Mouse (Mus musculus): ENCODE data around the gene Fbl. TPM values are rescaled to one million over a fixed set of nuclear protein-coding genes. Genes with fewer than 3 reads are reported as not detected.
A peak's percentile ranks its signal among the peaks of the same experiment; 100 is the strongest.
"Not testable (repeated sequence)": the region's sequence is repeated elsewhere in the genome, so short reads cannot be mapped to it uniquely, and the experiment has no call there.

Fbl gene
- polyA plus RNA-seq, 1 experiment from 2014 or later: 38.6 TPM

DNA sequence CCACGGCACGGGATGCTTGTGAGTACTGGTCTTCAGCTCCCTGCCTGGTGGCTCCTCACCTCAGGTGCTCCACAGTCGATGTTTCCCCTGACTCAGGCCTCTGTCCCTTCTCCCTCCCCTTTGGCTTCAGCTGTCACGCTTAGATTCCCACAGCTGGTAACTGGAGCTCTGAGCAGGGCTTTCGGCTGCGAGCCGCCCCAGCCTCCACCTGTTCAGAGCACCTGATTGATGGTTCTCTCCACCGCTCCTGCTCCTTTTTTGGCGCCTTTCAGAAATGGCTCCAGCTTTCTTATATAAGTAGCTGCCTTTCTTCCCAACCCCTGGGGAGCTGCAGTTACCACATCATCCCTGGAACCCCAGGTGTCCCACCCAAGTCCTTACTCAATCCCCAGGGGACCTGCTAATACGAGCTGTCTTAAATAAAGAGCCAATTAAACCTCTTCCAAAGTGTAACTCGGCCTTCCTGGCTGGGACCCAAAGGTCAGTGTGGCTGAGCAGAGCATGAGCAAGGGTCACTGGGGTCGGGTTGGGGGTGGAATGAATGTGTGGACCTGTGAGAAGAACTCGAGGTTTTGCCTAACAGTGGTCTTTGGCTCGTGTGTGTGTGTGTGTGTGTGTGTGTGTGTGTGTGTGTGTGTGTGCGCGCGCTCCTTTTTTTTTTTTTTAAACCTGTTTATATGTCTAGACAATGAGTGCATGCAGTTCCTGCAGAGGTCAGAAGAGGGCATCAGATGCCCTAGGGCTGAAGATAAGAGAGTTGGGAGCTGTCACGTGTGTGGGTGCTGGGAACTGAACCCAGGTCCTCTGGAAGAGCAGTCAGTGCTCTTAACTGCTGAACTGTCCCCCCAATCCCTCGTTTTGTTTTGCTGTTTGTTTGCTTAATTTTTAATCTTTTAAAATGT lies 33.9 kb downstream of the Fbl start:
- no peaks in the 10 kb centered on the region for H3K4me1 ChIP-seq (ENCODE audit: control insufficient read depth, insufficient read depth, low read length)
- no peaks in the 10 kb centered on the region for H3K36me3 ChIP-seq (ENCODE audit: control insufficient read depth, insufficient read depth, low read length)
- H3K4me2 ChIP-seq (ENCODE audit: low read depth): no peak overlapping the region
- no peak for ATAC-seq (ENCODE audit: insufficient read depth, low FRiP score, low TSS enrichment)
- H3K9me3 ChIP-seq (ENCODE audit: control insufficient read depth, low read length): no peaks in the 10 kb centered on the region
- DNase-seq (ENCODE audit: low spot score): no peak
- H3K4me3 ChIP-seq (ENCODE audit: low read depth, low read length): no peak overlapping the region
- H3K9ac ChIP-seq (ENCODE audit: low read length): no peak overlapping the region
- WGBS: 52% methylated on average over 16 of the region's 19 CpGs
- H3K27ac ChIP-seq (ENCODE audit: low read depth, low read length): no peak overlapping the region
- H3K27me3 ChIP-seq (ENCODE audit: control insufficient read depth, insufficient read depth, low read length): no peaks in the 10 kb centered on the region

DNA sequence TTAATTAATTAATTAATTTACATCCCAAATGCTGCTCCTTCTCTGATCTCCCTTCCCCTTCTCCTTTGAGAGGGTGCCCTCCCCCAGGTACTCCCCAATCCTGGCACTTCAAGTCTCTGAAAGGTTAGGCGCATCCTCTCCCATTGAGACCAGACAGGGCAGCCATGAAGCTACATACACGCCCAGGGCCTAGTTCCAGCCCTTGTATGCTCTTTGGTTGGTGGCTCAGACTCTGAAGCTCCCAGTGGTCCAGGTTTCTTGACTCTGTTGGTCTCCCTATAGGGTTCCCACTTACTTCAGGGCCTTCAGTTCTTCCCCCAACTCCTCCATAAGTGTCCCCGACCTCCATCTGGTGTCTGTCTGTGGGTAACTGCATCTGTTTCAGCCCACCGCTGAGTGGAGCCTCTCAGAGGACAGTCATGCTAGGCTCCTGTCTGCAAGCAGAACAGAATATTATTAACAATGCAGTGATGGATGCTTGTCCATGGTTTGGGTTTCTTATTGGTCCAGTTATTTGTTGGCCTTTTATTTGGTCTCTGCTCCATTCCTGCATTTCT lies 36.6 kb downstream of the Fbl start:
- Histone ChIP-seq H3K36me3 (ENCODE audit: control insufficient read depth, insufficient read depth, low read length) (no peaks in the 10 kb centered on the region), H3K27ac (ENCODE audit: low read depth, low read length) (no peak overlapping the region), H3K9me3 (ENCODE audit: control insufficient read depth, low read length) (no peaks in the 10 kb centered on the region), H3K4me2 (ENCODE audit: low read depth) (no peak overlapping the region), H3K4me3 (ENCODE audit: low read depth, low read length) (no peak overlapping the region), H3K27me3 (ENCODE audit: control insufficient read depth, insufficient read depth, low read length) (no peaks in the 10 kb centered on the region), H3K9ac (ENCODE audit: low read length) (no peak overlapping the region), H3K4me1 (ENCODE audit: control insufficient read depth, insufficient read depth, low read length) (no peaks in the 10 kb centered on the region)
- no peak for DNase-seq (ENCODE audit: low spot score)
- 70% methylated on average over 4 of the region's 4 CpGs for WGBS
- no peak for ATAC-seq (ENCODE audit: insufficient read depth, low FRiP score, low TSS enrichment)

DNA sequence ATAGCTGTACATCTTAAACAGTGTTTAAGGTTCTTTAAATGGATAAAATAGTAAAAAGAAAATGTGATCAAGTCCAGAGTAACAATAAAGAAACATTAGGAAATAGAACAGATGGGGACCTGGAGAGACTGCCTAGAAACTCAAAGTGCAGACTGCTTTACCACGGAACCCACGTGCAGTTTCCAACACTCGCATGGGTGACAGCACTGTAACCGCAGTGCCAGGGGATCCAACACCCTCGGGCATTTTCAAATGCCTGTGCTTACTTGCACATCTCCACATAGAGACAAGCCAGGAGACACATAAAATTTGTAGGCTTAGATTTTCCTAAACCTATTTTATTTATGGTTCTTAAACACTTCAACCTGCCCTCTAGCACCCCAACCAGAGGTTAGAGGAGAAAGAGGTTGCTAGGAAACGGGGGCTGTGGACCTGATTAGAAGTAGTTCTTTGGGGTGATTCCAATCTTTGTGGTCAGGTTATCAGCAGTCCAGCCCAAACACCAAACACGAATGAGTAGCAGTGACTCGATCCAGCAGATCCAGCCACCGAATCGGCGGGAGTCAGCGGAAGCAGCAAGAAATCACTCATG lies 39.0 kb downstream of the Fbl start:
- H3K9me3 ChIP-seq (ENCODE audit: control insufficient read depth, low read length): no peaks in the 10 kb centered on the region
- H3K4me3 ChIP-seq (ENCODE audit: low read depth, low read length): peak overlapping the region; percentile 15; the same call in 1 of the 2 replicates
- DNase-seq (ENCODE audit: low spot score): no peak
- no peak overlapping the region for H3K27ac ChIP-seq (ENCODE audit: low read depth, low read length)
- no peaks in the 10 kb centered on the region for H3K4me1 ChIP-seq (ENCODE audit: control insufficient read depth, insufficient read depth, low read length)
- peak overlapping the region; percentile 39 for H3K4me2 ChIP-seq (ENCODE audit: low read depth)
- no peak for ATAC-seq (ENCODE audit: insufficient read depth, low FRiP score, low TSS enrichment)
- H3K27me3 ChIP-seq (ENCODE audit: control insufficient read depth, insufficient read depth, low read length): no peaks in the 10 kb centered on the region
- H3K36me3 ChIP-seq (ENCODE audit: control insufficient read depth, insufficient read depth, low read length): no peaks in the 10 kb centered on the region
- peak overlapping the region; percentile 48 for H3K9ac ChIP-seq (ENCODE audit: low read length)
- 50% methylated on average over 12 of the region's 12 CpGs for WGBS

DNA sequence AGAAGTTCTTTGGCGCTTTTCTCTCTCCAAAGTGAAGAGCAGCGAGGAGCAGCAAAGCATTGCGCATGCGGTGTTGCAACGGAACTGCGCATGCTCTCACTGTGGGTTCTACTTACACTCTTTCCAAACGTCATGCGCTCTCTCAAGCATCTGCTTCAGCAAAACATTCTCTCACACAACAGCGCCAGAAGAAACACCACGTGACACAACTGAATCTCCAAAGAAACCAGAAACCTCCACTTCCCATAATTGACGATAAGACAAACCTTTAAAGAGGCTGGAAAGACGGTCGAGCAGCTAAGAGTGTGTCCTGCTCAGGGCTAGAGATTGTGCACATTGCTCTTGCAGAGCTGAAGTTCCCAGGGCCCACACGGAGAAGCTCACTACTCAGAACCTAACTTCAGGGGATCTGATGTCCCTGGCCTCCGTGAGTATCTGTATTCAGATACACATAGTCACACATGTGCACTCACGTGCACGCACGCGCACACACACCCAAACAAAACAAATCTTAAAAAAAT lies 39.5 kb downstream of the Fbl start:
- ATAC-seq (ENCODE audit: insufficient read depth, low FRiP score, low TSS enrichment): no peak
- H3K9me3 ChIP-seq (ENCODE audit: control insufficient read depth, low read length): no peaks in the 10 kb centered on the region
- 56% methylated on average over 19 of the region's 19 CpGs for WGBS

DNA sequence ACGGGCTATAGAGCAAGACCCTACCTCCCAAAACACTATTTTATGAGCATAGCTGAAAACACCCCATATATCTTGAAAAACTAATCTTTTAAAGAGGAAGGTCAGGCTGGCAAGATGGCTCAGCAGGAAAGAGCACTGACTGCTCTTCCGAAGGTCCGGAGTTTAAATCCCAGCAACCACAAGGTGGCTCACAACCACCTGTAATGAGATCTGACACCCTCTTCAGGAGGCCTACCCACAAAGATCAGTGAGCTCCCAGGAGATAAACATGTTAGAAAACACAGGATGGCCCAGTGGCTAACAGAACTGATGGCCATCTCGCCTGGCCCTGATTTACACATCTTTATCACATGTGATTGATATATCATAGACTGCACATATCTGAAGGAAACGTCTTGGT lies 41.2 kb downstream of the Fbl start:
- DNase-seq (ENCODE audit: low spot score): no peak
- 53% methylated on average over 5 of the region's 5 CpGs for WGBS
- H3K9me3 ChIP-seq (ENCODE audit: control insufficient read depth, low read length): no peaks in the 10 kb centered on the region
- H3K4me2 ChIP-seq (ENCODE audit: low read depth): no peak overlapping the region
- no peak overlapping the region for H3K4me3 ChIP-seq (ENCODE audit: low read depth, low read length)
- H3K4me1 ChIP-seq (ENCODE audit: control insufficient read depth, insufficient read depth, low read length): no peaks in the 10 kb centered on the region
- ATAC-seq (ENCODE audit: insufficient read depth, low FRiP score, low TSS enrichment): no peak
- H3K27ac ChIP-seq (ENCODE audit: low read depth, low read length): no peak overlapping the region
- no peaks in the 10 kb centered on the region for H3K27me3 ChIP-seq (ENCODE audit: control insufficient read depth, insufficient read depth, low read length)
- no peaks in the 10 kb centered on the region for H3K36me3 ChIP-seq (ENCODE audit: control insufficient read depth, insufficient read depth, low read length)
- H3K9ac ChIP-seq (ENCODE audit: low read length): no peak overlapping the region

More for the DNA sequence above, 39.5 kb downstream of the Fbl start:
- H3K27me3 ChIP-seq (ENCODE audit: control insufficient read depth, insufficient read depth, low read length): no peaks in the 10 kb centered on the region
- no peak overlapping the region for H3K27ac ChIP-seq (ENCODE audit: low read depth, low read length)
- H3K36me3 ChIP-seq (ENCODE audit: control insufficient read depth, insufficient read depth, low read length): no peaks in the 10 kb centered on the region
- peak overlapping the region; percentile 15; the same call in 1 of the 2 replicates for H3K4me3 ChIP-seq (ENCODE audit: low read depth, low read length)
- peak; percentile 71 for DNase-seq (ENCODE audit: low spot score)
- H3K9ac ChIP-seq (ENCODE audit: low read length): peak overlapping the region; percentile 48
- H3K4me2 ChIP-seq (ENCODE audit: low read depth): peak overlapping the region; percentile 39
- no peaks in the 10 kb centered on the region for H3K4me1 ChIP-seq (ENCODE audit: control insufficient read depth, insufficient read depth, low read length)

DNA sequence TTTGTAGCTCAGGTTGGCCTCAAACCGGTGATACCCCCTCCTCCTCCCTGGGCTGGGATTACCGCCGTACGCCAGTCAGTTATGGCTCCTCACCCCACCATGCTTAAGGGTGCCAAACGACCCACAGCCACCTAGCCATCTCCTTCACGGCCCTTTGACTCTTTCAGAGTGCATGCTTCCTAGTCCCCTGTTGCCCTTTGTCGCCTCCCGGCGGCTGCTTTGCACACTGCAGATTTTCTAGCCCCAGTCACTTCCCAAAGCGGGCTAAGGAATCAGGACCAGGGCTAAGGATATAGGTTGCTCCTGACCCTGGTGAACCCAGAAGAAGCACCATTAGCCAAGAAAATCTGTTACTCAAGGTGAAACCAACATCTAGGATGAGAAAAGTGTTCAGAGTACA lies 44.6 kb downstream of the Fbl start:
- Histone ChIP-seq H3K9me3 (ENCODE audit: control insufficient read depth, low read length) (no peaks in the 10 kb centered on the region), H3K27ac (ENCODE audit: low read depth, low read length) (no peak overlapping the region), H3K4me1 (ENCODE audit: control insufficient read depth, insufficient read depth, low read length) (no peaks in the 10 kb centered on the region), H3K4me2 (ENCODE audit: low read depth) (no peak overlapping the region), H3K9ac (ENCODE audit: low read length) (no peak overlapping the region), H3K27me3 (ENCODE audit: control insufficient read depth, insufficient read depth, low read length) (no peaks in the 10 kb centered on the region), H3K36me3 (ENCODE audit: control insufficient read depth, insufficient read depth, low read length) (no peaks in the 10 kb centered on the region), H3K4me3 (ENCODE audit: low read depth, low read length) (no peak overlapping the region)
- DNase-seq (ENCODE audit: low spot score) (peak; percentile 66), ATAC-seq (ENCODE audit: insufficient read depth, low FRiP score, low TSS enrichment) (no peak)
- 32% methylated on average over 10 of the region's 10 CpGs for WGBS

DNA sequence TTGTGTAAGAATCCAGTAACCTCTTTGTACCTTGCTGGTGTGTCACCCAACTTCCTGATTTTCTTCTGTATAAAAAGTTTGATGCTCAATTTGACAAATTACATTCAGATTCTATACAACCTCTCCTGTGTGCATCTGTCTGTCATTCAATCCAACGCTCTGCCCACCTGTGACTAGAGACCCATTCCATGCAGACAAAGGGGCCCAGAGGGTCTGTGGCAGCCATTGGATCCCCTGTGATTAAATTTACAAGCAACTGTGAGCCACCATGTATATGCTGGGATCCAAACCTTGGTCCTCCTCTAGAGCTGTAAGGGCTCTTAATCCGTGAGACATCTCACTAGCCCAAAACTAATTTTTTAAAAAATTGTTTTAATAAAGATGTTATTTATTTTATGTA lies 46.4 kb downstream of the Fbl start:
- not testable (repeated sequence) for H3K4me3 ChIP-seq (ENCODE audit: low read depth, low read length); H3K36me3 ChIP-seq (ENCODE audit: control insufficient read depth, insufficient read depth, low read length); H3K9me3 ChIP-seq (ENCODE audit: control insufficient read depth, low read length); H3K27me3 ChIP-seq (ENCODE audit: control insufficient read depth, insufficient read depth, low read length); H3K4me1 ChIP-seq (ENCODE audit: control insufficient read depth, insufficient read depth, low read length); DNase-seq (ENCODE audit: low spot score); ATAC-seq (ENCODE audit: insufficient read depth, low FRiP score, low TSS enrichment); H3K4me2 ChIP-seq (ENCODE audit: low read depth); H3K9ac ChIP-seq (ENCODE audit: low read length); H3K27ac ChIP-seq (ENCODE audit: low read depth, low read length)
- WGBS: 97% methylated on average over 2 of the region's 2 CpGs

DNA sequence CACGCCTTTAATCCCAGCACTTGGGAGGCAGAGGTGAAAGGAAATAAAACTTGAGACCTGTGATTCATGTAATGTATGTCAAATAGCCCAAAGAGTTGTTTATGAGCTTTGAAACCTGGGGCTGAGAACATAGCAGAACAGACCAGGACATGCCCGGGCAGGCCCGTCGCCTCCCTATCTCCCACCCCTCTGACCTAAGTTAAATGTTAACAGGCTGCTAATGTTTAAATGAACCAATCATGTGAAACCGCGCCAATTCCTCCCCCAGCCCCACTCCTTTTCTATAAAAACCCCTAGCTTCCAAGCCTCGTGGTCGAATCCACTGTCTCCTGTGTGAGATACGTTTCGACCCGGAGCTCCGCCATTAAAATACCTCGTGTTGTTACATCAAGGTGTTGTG lies 48.3 kb downstream of the Fbl start:
- not testable (repeated sequence) for H3K9ac ChIP-seq (ENCODE audit: low read length); H3K27me3 ChIP-seq (ENCODE audit: control insufficient read depth, insufficient read depth, low read length); H3K4me1 ChIP-seq (ENCODE audit: control insufficient read depth, insufficient read depth, low read length); H3K4me2 ChIP-seq (ENCODE audit: low read depth); ATAC-seq (ENCODE audit: insufficient read depth, low FRiP score, low TSS enrichment); H3K36me3 ChIP-seq (ENCODE audit: control insufficient read depth, insufficient read depth, low read length); H3K27ac ChIP-seq (ENCODE audit: low read depth, low read length); H3K4me3 ChIP-seq (ENCODE audit: low read depth, low read length); DNase-seq (ENCODE audit: low spot score); H3K9me3 ChIP-seq (ENCODE audit: control insufficient read depth, low read length)
- WGBS: 97% methylated on average over 10 of the region's 13 CpGs
